Mouse (Mus musculus): ENCODE data around the gene Enpp5. TPM values are rescaled to one million over a fixed set of nuclear protein-coding genes. Genes with fewer than 3 reads are reported as not detected.

Gene Enpp5
- total and polyA plus RNA-seq, 2 experiments from 2014 or later, result 113 to 119 TPM

DNA sequence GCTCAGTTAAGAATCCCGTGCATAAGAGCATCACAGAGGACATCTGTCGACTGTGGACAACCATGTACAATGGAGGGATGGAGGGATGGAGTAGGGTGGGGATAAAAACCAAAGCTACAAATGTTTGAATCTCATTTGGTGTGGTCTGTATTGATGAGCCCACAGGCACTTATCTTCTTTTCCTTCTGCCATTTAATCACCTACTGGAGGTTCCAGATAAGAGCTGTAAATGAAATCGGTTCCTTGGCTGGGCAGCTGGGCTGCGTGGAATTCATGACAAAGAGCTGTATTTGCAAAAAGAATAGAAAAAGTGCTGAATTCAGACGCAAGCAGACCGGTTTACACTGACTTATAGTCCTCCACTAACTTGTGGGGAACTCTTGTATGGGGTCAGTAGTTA is 55.5 kb downstream of the Enpp5 start:
- DNase-seq (ENCODE audit: low spot score), result no peak
- no peaks in the 10 kb centered on the region for H3K36me3 ChIP-seq (ENCODE audit: insufficient read depth, low read length)
- no peaks in the 10 kb centered on the region for H3K4me1 ChIP-seq (ENCODE audit: insufficient read depth, low read length)
- no peak overlapping the region for H3K4me2 ChIP-seq (ENCODE audit: low read depth, low read length)
- no peak for ATAC-seq
- TF ChIP-seq CTCF (IDR thresholded peaks at IDR 0.05; ENCODE audit: low read depth), result no peak
- no peaks in the 10 kb centered on the region for H3K9me3 ChIP-seq (ENCODE audit: low read length)
- no peak overlapping the region for H3K27ac ChIP-seq
- no peaks in the 10 kb centered on the region for H3K27me3 ChIP-seq (ENCODE audit: insufficient read depth, low read length)
- WGBS, result 73% methylated on average over 6 of the region's 6 CpGs
- no peak overlapping the region for H3K9ac ChIP-seq (replicated peaks; ENCODE audit: low read length)
- no peak overlapping the region for H3K4me3 ChIP-seq (ENCODE audit: low read length)

DNA sequence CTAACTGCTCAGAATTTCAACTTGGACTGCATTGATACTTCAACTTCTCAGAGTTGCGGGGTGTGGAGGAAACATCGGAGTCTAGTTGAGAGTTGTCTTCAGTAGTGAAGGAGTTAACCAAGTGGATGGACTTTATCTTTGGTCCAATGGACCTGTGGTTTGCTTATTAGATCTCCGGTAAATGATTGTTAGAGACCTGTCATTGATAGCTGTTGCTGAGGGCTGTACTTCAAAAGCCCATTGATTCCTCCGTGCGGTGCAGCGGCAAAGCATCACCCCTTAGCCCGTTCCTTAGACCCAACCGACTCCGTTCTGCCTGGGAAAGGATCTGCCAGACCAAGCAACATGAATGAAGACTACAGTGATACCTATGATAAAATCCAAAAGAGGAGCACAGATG is 55.9 kb downstream of the Enpp5 start:
- TF ChIP-seq CTCF (IDR thresholded peaks at IDR 0.05; ENCODE audit: low read depth), result no peak
- no peak overlapping the region for H3K4me2 ChIP-seq (ENCODE audit: low read depth, low read length)
- H3K4me3 ChIP-seq (ENCODE audit: low read length), result no peak overlapping the region
- H3K27ac ChIP-seq, result no peak overlapping the region
- H3K36me3 ChIP-seq (ENCODE audit: insufficient read depth, low read length), result no peaks in the 10 kb centered on the region
- H3K4me1 ChIP-seq (ENCODE audit: insufficient read depth, low read length), result no peaks in the 10 kb centered on the region
- DNase-seq (ENCODE audit: low spot score), result no peak
- H3K27me3 ChIP-seq (ENCODE audit: insufficient read depth, low read length), result no peaks in the 10 kb centered on the region
- ATAC-seq, result no peak
- no peaks in the 10 kb centered on the region for H3K9me3 ChIP-seq (ENCODE audit: low read length)
- WGBS, result 65% methylated on average over 9 of the region's 9 CpGs
- no peak overlapping the region for H3K9ac ChIP-seq (replicated peaks; ENCODE audit: low read length)

DNA sequence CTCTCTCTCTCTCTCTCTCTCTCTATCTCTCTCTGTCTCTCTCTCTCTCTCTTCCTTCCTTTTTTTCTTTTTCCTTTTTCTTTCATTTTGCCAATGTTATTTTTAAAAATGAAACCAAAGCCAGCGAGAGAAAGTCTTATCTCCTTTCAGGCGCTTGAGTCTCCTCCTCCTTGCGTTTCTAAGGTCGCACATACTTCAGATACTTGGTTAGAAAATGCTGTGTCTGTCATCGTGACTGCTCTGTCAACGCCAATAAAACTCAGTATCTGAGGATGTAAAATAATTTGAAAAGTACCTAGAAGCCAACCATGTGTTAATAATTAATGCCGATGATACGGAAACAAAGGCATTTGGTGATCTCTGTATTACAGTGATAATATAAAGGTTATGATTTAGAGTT is 57.4 kb downstream of the Enpp5 start:
- DNase-seq (ENCODE audit: low spot score) (no peak), ATAC-seq (no peak)
- H3K36me3 ChIP-seq (ENCODE audit: insufficient read depth, low read length), result no peaks in the 10 kb centered on the region
- no peaks in the 10 kb centered on the region for H3K27me3 ChIP-seq (ENCODE audit: insufficient read depth, low read length)
- no peaks in the 10 kb centered on the region for H3K9me3 ChIP-seq (ENCODE audit: low read length)
- no peak for TF ChIP-seq CTCF (IDR thresholded peaks at IDR 0.05; ENCODE audit: low read depth)
- no peak overlapping the region for H3K4me3 ChIP-seq (ENCODE audit: low read length)
- H3K9ac ChIP-seq (replicated peaks; ENCODE audit: low read length), result no peak overlapping the region
- no peak overlapping the region for H3K4me2 ChIP-seq (ENCODE audit: low read depth, low read length)
- H3K4me1 ChIP-seq (ENCODE audit: insufficient read depth, low read length), result no peaks in the 10 kb centered on the region
- 80% methylated on average over 8 of the region's 8 CpGs for WGBS
- H3K27ac ChIP-seq, result no peak overlapping the region

Other genes starting within 250 kb of the Enpp5 start
- 5.1 and 5.5 TPM in 2 replicates for gene Enpp4, start 27.0 kb downstream of the Enpp5 start, total RNA-seq (2014; rRNA removed)
- gene Enpp4, start 27.0 kb downstream of the Enpp5 start, polyA plus RNA-seq (2015; fragmentation: Nextera tagmentation; extraction: Ambion mirVana), result 6.1 and 6.4 TPM in 2 replicates
- 0.78 and 1.5 TPM in 2 replicates for gene Clic5, start 109.8 kb downstream of the Enpp5 start, total RNA-seq (2014; rRNA removed)
- 0.39 and 0.69 TPM in 2 replicates for gene Clic5, start 109.8 kb downstream of the Enpp5 start, polyA plus RNA-seq (2015; fragmentation: Nextera tagmentation; extraction: Ambion mirVana)